9 mouse cellular contexts compared by ENCODE assay signal in the genomic region with DNA sequence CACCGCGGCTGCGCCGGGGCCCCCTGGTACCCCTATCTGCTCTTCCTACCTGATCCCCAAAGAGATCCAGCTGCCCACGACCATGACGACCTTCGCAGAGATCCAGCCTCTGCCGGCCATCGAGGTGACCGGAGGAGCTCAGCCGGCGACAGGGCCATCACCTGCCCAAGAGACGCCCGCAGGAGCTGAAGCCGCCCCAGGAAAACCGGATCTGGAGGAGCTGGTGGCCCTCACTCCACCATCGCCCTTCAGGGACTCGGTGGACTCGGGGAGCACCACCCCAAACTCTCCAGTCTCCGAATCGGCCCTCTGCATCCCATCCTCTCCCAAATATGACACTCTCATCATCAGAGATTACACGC.
DNase-seq lines count a peak whose midpoint lies in the region; ATAC-seq lines count a peak whose summit lies in the region.
"Had no signal": no experiment of that assay in that cellular context is flagged by ENCODE, and none has a peak within 500 bp of the region (broad histone marks: within the 10 kb centered on the region; RNA-seq: fewer than 3 reads in every experiment).

No protein-coding gene starts in this region.

- H3K4me2 ChIP-seq in liver, embryonic 11.5 days: peak overlapping the region; percentile 64
- H3K4me2 ChIP-seq in forebrain, embryonic 13.5 days: peak overlapping the region; percentile 71
- peak overlapping the region; percentile 70 for H3K4me2 ChIP-seq in limb, embryonic 11.5 days (ENCODE audit: low read depth, severe bottlenecking)
- peak overlapping the region; percentile 65 for H3K4me2 ChIP-seq in neural tube, embryonic 15.5 days

- peak overlapping the region; percentile 37 for H3K4me3 ChIP-seq in liver, embryonic 11.5 days (ENCODE audit: low read depth, low read length)
- H3K4me3 ChIP-seq in forebrain, embryonic 13.5 days: peak overlapping the region; percentile 44
- peak overlapping the region; percentile 30 for H3K4me3 ChIP-seq in limb, embryonic 11.5 days (ENCODE audit: low read depth, low read length)
- peak overlapping the region; percentile 34 for H3K4me3 ChIP-seq in neural tube, embryonic 15.5 days (replicated peaks)

- no peak overlapping the region for H3K27ac ChIP-seq in liver, embryonic 11.5 days (ENCODE audit: low read depth, low read length)
- H3K27ac ChIP-seq in forebrain, embryonic 13.5 days: no peak overlapping the region
- H3K27ac ChIP-seq in limb, embryonic 11.5 days (replicated peaks; ENCODE audit: low read depth, low read length): no peak overlapping the region
- no peak overlapping the region for H3K27ac ChIP-seq in neural tube, embryonic 15.5 days (replicated peaks)

- H3K9ac ChIP-seq in liver, embryonic 11.5 days (ENCODE audit: low read depth, low read length): no peak overlapping the region
- H3K9ac ChIP-seq in forebrain, embryonic 13.5 days: peak overlapping the region; percentile 68
- H3K9ac ChIP-seq in limb, embryonic 11.5 days (ENCODE audit: low read length): peak overlapping the region; percentile 47
- peak overlapping the region; percentile 36; the same call in 1 of the 2 replicates for H3K9ac ChIP-seq in neural tube, embryonic 15.5 days (replicated peaks)

- no peaks in the 10 kb centered on the region for H3K4me1 ChIP-seq in liver, embryonic 11.5 days (replicated peaks; ENCODE audit: control insufficient read depth, insufficient read depth, low read length)
- H3K4me1 ChIP-seq in forebrain, embryonic 13.5 days: peaks cover 14% of the 10 kb centered on the region
- H3K4me1 ChIP-seq in limb, embryonic 11.5 days (ENCODE audit: control insufficient read depth, insufficient read depth, low read length): 0 out of 2 replicates have a peak, but pooled peaks cover 3% of the 10 kb centered on the region
- peaks cover 14% of the 10 kb centered on the region for H3K4me1 ChIP-seq in neural tube, embryonic 15.5 days

- intact Hi-C loops in left cerebral cortex, postnatal 4 days (cut with DNase I): no loop called here
- intact Hi-C loops in left cerebral cortex, postnatal 14 days (cut with DNase I): no loop called here

- 26% methylated on average over 22 of the region's 22 CpGs for WGBS in liver, embryonic 11.5 days
- 30% methylated on average over 22 of the region's 22 CpGs for WGBS in forebrain, embryonic 13.5 days
- WGBS in limb, embryonic 11.5 days: 31% methylated on average over 22 of the region's 22 CpGs
- WGBS in neural tube, embryonic 15.5 days: 32% methylated on average over 22 of the region's 22 CpGs

- peaks cover 17% of the 10 kb centered on the region for H3K27me3 ChIP-seq in liver, embryonic 11.5 days (replicated peaks; ENCODE audit: control insufficient read depth, insufficient read depth, low read length)
- no peaks in the 10 kb centered on the region for H3K27me3 ChIP-seq in forebrain, embryonic 13.5 days
- H3K27me3 ChIP-seq in limb, embryonic 11.5 days (ENCODE audit: control insufficient read depth, insufficient read depth, low read length): peaks cover 15% of the 10 kb centered on the region
- H3K27me3 ChIP-seq in neural tube, embryonic 15.5 days (replicated peaks): no peaks in the 10 kb centered on the region

- H3K9me3 ChIP-seq in liver, embryonic 11.5 days (ENCODE audit: control insufficient read depth, low read length): no peaks in the 10 kb centered on the region
- H3K9me3 ChIP-seq in forebrain, embryonic 13.5 days (replicated peaks): no peaks in the 10 kb centered on the region
- H3K9me3 ChIP-seq in limb, embryonic 11.5 days (ENCODE audit: control insufficient read depth, low read length): no peaks in the 10 kb centered on the region
- no peaks in the 10 kb centered on the region for H3K9me3 ChIP-seq in neural tube, embryonic 15.5 days (replicated peaks)

- ATAC-seq in liver, embryonic 11.5 days (replicated peaks; ENCODE audit: low FRiP score): peak; percentile 18; the same call in 1 of the 2 replicates
- ATAC-seq in forebrain, embryonic 13.5 days: no peak
- ATAC-seq in limb, embryonic 11.5 days (ENCODE audit: insufficient number of reproducible peaks, low FRiP score, low TSS enrichment, low read depth): peak; percentile 9; the same call in 1 of the 2 replicates
- peak; percentile 21 for ATAC-seq in neural tube, embryonic 15.5 days (ENCODE audit: low FRiP score)

- DNase-seq in liver, embryonic 11.5 days (ENCODE audit: low spot score): no peak
- DNase-seq in liver: no peak
- DNase-seq in limb, embryonic 11.5 days (ENCODE audit: low spot score): no peak
- no peak for DNase-seq in retina, embryonic 14.5 days (ENCODE audit: low spot score)
- no peak for DNase-seq in left cerebral cortex, postnatal 4 days
- no peak for DNase-seq in left cerebral cortex, postnatal 14 days (ENCODE audit: low spot score in 2 of 2)
- DNase-seq: thymus, adult 18-20 months had no signal

- H3K36me3 ChIP-seq in liver, embryonic 11.5 days (ENCODE audit: control insufficient read depth, insufficient read depth, low read length): no peaks in the 10 kb centered on the region
- no peaks in the 10 kb centered on the region for H3K36me3 ChIP-seq in forebrain, embryonic 13.5 days (ENCODE audit: poor library complexity, severe bottlenecking)
- H3K36me3 ChIP-seq in limb, embryonic 11.5 days (ENCODE audit: control insufficient read depth, insufficient read depth, low read length): no peaks in the 10 kb centered on the region
- H3K36me3 ChIP-seq in neural tube, embryonic 15.5 days: no peaks in the 10 kb centered on the region
